Mouse (Mus musculus): ENCODE results near the gene Ndufa8. TPM values are rescaled to one million over a fixed set of nuclear protein-coding genes. Genes with fewer than 3 reads are reported as not detected.
A peak's percentile ranks its signal among the peaks of the same experiment; 100 is the strongest.

The Ndufa8 gene
- 83.0 and 103 TPM in 2 replicates for polyA plus RNA-seq (2012; rRNA removed)
- 218 and 221 TPM in 2 replicates for polyA plus RNA-seq (2014; fragmentation: Nextera tagmentation; extraction: Ambion mirVana)

DNA sequence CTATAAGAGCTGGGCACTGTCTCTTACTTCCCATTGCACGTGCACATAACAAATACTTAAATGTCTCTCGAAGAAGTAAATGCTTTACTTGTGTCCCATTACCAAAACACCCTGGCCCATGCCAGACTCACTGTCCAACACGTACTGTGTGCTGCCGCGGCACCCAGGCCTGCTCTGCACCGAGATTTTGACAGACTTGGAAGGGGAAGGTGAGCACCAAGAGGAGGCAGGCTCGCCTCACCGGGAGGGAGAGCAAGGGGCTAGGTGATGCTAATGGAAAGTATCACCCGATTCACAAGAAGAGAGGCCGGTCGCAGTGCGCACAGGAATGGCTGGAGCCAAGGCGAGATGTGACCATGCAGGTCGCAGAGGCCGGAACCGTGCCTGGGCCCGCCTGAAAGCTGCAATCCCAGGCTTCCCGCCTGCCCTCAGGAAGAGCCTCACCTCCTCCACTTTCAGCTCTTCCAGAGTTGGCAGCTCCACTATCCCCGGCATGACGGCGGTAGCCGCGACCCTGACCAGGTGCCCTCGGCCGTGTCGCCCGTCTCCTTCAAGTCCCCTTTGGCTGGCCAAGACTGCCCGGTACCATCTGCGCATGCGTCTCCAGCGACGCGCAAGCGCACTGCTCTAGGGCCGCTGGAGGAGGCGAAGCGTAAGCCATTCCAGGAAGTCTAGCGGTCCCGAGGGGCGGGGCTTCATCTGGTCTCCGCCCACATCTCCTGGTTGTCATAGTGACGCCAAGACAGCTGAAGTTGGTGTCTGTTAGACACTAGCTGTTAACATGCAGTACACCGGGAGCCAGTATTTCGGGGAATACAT lies at the start of gene Ndufa8, which contains the start of gene Morn5:
Gene Ndufa8 (minus strand): TSS at position 659 of the 819 bp plus-strand sequence.
Gene Morn5 (plus strand): TSS at position 711 of the 819 bp plus-strand sequence.
- H3K9me3 ChIP-seq (ENCODE audit: control insufficient read depth, low read length) = no peaks in the 10 kb centered on the region
- peak within 1 kb of the TSS; percentile 39; the same call in 1 of the 2 replicates for H3K27ac ChIP-seq (replicated peaks; ENCODE audit: low read depth, low read length)
- 0 out of 2 replicates have a peak, but pooled peaks have one; percentile 56 for TF ChIP-seq POLR2A (IDR thresholded peaks at IDR 0.05; ENCODE audit: borderline replicate concordance, extremely low read depth, insufficient read depth, insufficient read length)
- peaks cover 12% of the 10 kb centered on the region; the same call in 1 of the 2 replicates for H3K36me3 ChIP-seq (ENCODE audit: control insufficient read depth, insufficient read depth, low read length)
- no peaks in the 10 kb centered on the region for H3K27me3 ChIP-seq (ENCODE audit: control insufficient read depth, insufficient read depth, low read length)
- peak; percentile 98 for DNase-seq (ENCODE audit: low spot score)
- peak within 1 kb of the TSS; percentile 63 for H3K4me2 ChIP-seq (replicated peaks; ENCODE audit: low read depth, low read length, severe bottlenecking)
- peak; percentile 97 for ATAC-seq (ENCODE audit: low FRiP score, low read depth)
- peak within 1 kb of the TSS; percentile 86 for H3K4me3 ChIP-seq (replicated peaks; ENCODE audit: low read length)
- 1% methylated on average over 44 of the region's 44 CpGs for WGBS
- H3K9ac ChIP-seq (ENCODE audit: low read depth, low read length, severe bottlenecking) = peak within 1 kb of the TSS; percentile 83
- H3K4me1 ChIP-seq (ENCODE audit: control insufficient read depth, insufficient read depth, low read length) = peaks cover 12% of the 10 kb centered on the region; the same call in 1 of the 2 replicates

GRCm38 (mm10) chr2:36098021-36098420 lies 48.8 kb upstream of the Ndufa8 start:
- Histone ChIP-seq H3K27ac (replicated peaks; ENCODE audit: low read depth, low read length) (no peak overlapping the region), H3K27me3 (ENCODE audit: control insufficient read depth, insufficient read depth, low read length) (peaks cover 100% of the 10 kb centered on the region), H3K4me3 (replicated peaks; ENCODE audit: low read length) (no peak overlapping the region), H3K9me3 (ENCODE audit: control insufficient read depth, low read length) (no peaks in the 10 kb centered on the region), H3K36me3 (ENCODE audit: control insufficient read depth, insufficient read depth, low read length) (no peaks in the 10 kb centered on the region), H3K4me1 (ENCODE audit: control insufficient read depth, insufficient read depth, low read length) (peaks cover 10% of the 10 kb centered on the region), H3K4me2 (replicated peaks; ENCODE audit: low read depth, low read length, severe bottlenecking) (no peak overlapping the region), H3K9ac (ENCODE audit: low read depth, low read length, severe bottlenecking) (no peak overlapping the region)
- 5% methylated on average over 5 of the region's 5 CpGs for WGBS
- ATAC-seq (ENCODE audit: low FRiP score, low read depth) = no peak
- TF ChIP-seq POLR2A (IDR thresholded peaks at IDR 0.05; ENCODE audit: borderline replicate concordance, extremely low read depth, insufficient read depth, insufficient read length) = no peak
- DNase-seq (ENCODE audit: low spot score) = no peak

GRCm38 (mm10) chr2:36097129-36097815 lies 48.1 kb upstream of the Ndufa8 start:
- H3K4me3 ChIP-seq (replicated peaks; ENCODE audit: low read length) = no peak overlapping the region
- DNase-seq (ENCODE audit: low spot score) = no peak
- H3K27ac ChIP-seq (replicated peaks; ENCODE audit: low read depth, low read length) = no peak overlapping the region
- H3K9me3 ChIP-seq (ENCODE audit: control insufficient read depth, low read length) = no peaks in the 10 kb centered on the region
- TF ChIP-seq POLR2A (IDR thresholded peaks at IDR 0.05; ENCODE audit: borderline replicate concordance, extremely low read depth, insufficient read depth, insufficient read length) = no peak
- H3K27me3 ChIP-seq (ENCODE audit: control insufficient read depth, insufficient read depth, low read length) = peaks cover 100% of the 10 kb centered on the region
- H3K36me3 ChIP-seq (ENCODE audit: control insufficient read depth, insufficient read depth, low read length) = no peaks in the 10 kb centered on the region
- no peak for ATAC-seq (ENCODE audit: low FRiP score, low read depth)
- H3K4me1 ChIP-seq (ENCODE audit: control insufficient read depth, insufficient read depth, low read length) = peaks cover 2% of the 10 kb centered on the region; the same call in 1 of the 2 replicates
- no peak overlapping the region for H3K9ac ChIP-seq (ENCODE audit: low read depth, low read length, severe bottlenecking)
- H3K4me2 ChIP-seq (replicated peaks; ENCODE audit: low read depth, low read length, severe bottlenecking) = no peak overlapping the region
- WGBS = 6% methylated on average over 18 of the region's 18 CpGs

DNA sequence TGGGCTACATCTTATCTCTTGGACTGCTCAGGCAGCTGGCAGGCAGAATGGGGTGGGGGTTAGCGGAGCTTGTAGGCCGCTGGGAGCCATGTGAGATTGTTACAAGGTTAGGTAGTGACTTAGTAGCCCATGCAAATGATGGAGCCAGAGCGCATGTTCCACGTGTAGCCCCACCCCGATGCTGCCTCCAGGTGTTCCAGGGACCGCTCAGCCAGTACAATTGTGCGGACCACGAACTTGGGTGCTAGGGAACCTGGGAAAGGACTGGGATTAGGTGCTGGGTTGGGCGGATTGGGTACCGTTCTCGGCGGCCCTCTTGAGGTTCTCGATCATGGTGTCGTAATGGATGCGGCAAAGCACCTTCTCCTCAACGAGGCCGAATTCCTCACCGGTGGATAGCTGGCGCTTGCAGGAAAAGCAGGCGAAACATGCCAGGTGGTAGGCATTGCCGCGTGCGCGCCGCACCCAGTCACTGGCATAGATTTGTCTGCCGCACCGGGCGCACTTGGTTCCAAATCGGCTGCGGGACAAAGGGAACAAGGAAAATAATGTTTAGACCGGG lies 44.8 kb upstream of the Ndufa8 start:
- Histone ChIP-seq H3K4me1 (ENCODE audit: control insufficient read depth, insufficient read depth, low read length) (peaks cover 8% of the 10 kb centered on the region), H3K9ac (ENCODE audit: low read depth, low read length, severe bottlenecking) (no peak overlapping the region), H3K27ac (replicated peaks; ENCODE audit: low read depth, low read length) (no peak overlapping the region), H3K36me3 (ENCODE audit: control insufficient read depth, insufficient read depth, low read length) (no peaks in the 10 kb centered on the region), H3K4me3 (replicated peaks; ENCODE audit: low read length) (no peak overlapping the region), H3K9me3 (ENCODE audit: control insufficient read depth, low read length) (no peaks in the 10 kb centered on the region), H3K27me3 (ENCODE audit: control insufficient read depth, insufficient read depth, low read length) (peaks cover 94% of the 10 kb centered on the region), H3K4me2 (replicated peaks; ENCODE audit: low read depth, low read length, severe bottlenecking) (no peak overlapping the region)
- DNase-seq (ENCODE audit: low spot score) = no peak
- TF ChIP-seq POLR2A (IDR thresholded peaks at IDR 0.05; ENCODE audit: borderline replicate concordance, extremely low read depth, insufficient read depth, insufficient read length) = no peak
- no peak for ATAC-seq (ENCODE audit: low FRiP score, low read depth)
- 3% methylated on average over 31 of the region's 31 CpGs for WGBS

DNA sequence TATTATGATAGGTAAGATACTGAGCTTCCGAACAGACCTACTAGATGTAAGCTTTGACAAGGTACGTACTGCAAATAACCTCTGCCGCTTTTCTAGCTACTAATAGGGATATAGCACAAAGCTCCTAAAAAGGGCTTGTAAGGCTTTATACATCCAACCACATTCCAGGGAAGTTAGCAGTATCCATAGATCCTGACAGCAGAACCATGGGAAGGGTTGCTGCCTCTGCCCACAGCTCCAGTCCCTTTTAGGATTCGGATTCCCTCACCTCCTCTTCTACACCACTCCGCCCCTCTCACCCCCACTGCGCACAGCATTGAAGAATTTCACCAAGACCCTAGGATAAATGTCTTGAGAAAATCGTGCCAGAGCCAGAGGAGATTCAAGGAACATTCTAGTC lies 44.1 kb upstream of the Ndufa8 start:
- TF ChIP-seq POLR2A (IDR thresholded peaks at IDR 0.05; ENCODE audit: borderline replicate concordance, extremely low read depth, insufficient read depth, insufficient read length) = no peak
- Histone ChIP-seq H3K27me3 (ENCODE audit: control insufficient read depth, insufficient read depth, low read length) (peaks cover 87% of the 10 kb centered on the region), H3K9ac (ENCODE audit: low read depth, low read length, severe bottlenecking) (no peak overlapping the region), H3K27ac (replicated peaks; ENCODE audit: low read depth, low read length) (no peak overlapping the region), H3K9me3 (ENCODE audit: control insufficient read depth, low read length) (no peaks in the 10 kb centered on the region), H3K36me3 (ENCODE audit: control insufficient read depth, insufficient read depth, low read length) (no peaks in the 10 kb centered on the region), H3K4me3 (replicated peaks; ENCODE audit: low read length) (no peak overlapping the region), H3K4me1 (ENCODE audit: control insufficient read depth, insufficient read depth, low read length) (peaks cover 8% of the 10 kb centered on the region), H3K4me2 (replicated peaks; ENCODE audit: low read depth, low read length, severe bottlenecking) (no peak overlapping the region)
- ATAC-seq (ENCODE audit: low FRiP score, low read depth) = no peak
- no peak for DNase-seq (ENCODE audit: low spot score)
- 17% methylated on average over 7 of the region's 7 CpGs for WGBS
